Mouse (Mus musculus) gastrocnemius, postnatal 36 days (tissue): Measurements from ENCODE around the gene Ube2c. TPM values are rescaled to one million over a fixed set of nuclear protein-coding genes. Genes with fewer than 3 reads are reported as not detected.

ENCODE experiments used
- DNase-seq, 2 experiments: peaks; one replicate each; pipeline ENCODE4 v3.0.0; 2022
- intact Hi-C: fragments of 180-260 bp; cut with DNase I; formaldehyde crosslinking; loops from one replicate; pipeline ENCODE4 v1.15.1; 2025
- long read RNA-seq, 2 experiments: library from polyadenylated mRNA; stranded (forward); transcript quantifications; one replicate each; pipeline ENCODE4 v2.0.0; 2021
- total RNA-seq, 2 experiments: library from RNA; stranded (reverse); gene quantifications; 2 replicates each; pipeline ENCODE4 v1.2.3; 2021

The Ube2c gene
- 1 to 10 TPM; 1.0 to 1.4 TPM for total RNA-seq
- long read RNA-seq, experiment 1, partial matches to known transcripts, result 0 of 1 reads
- long read RNA-seq, experiment 1, other reads (novel, unspliced or antisense), result 0 of 1 reads
- long read RNA-seq, experiment 2, result 0 reads

- peak; percentile 96 to 97 for DNase-seq
- intact Hi-C loops, result no loop called here
Measured at GRCm38 (mm10) chr2:164769258-164770037, at the start of gene Ube2c. Gene Ube2c (plus strand): TSS chr2:164769898.

GRCm38 (mm10) chr2:164723276-164723675, 46.4 kb upstream of the Ube2c start:
- DNase-seq, result no peak
- intact Hi-C loops, result no loop called here

- intact Hi-C loops, result loop anchor here (2.0 to 5.0 kb wide), 2 partner anchors 47 to 139 kb away; partner anchors contain the start of gene Wfdc6a
- DNase-seq, result peak; percentile 29 to 40
Measured at GRCm38 (mm10) chr2:164725895-164726619, 43.6 kb upstream of the Ube2c start.

GRCm38 (mm10) chr2:164731719-164732118, 38.0 kb upstream of the Ube2c start:
- no peak for DNase-seq
- intact Hi-C loops, result no loop called here

GRCm38 (mm10) chr2:164733259-164733658, 36.4 kb upstream of the Ube2c start:
- no peak for DNase-seq
- intact Hi-C loops, result no loop called here

- no peak for DNase-seq
- intact Hi-C loops, result no loop called here
Measured at GRCm38 (mm10) chr2:164734839-164735238, 34.9 kb upstream of the Ube2c start.

GRCm38 (mm10) chr2:164735446-164735845, 34.3 kb upstream of the Ube2c start:
- intact Hi-C loops, result no loop called here
- DNase-seq, result no peak

- intact Hi-C loops, result no loop called here
- no peak for DNase-seq
Measured at GRCm38 (mm10) chr2:164737377-164738090, 32.2 kb upstream of the Ube2c start.

- intact Hi-C loops, result no loop called here
- DNase-seq, result no peak
Measured at GRCm38 (mm10) chr2:164739876-164740275, 29.8 kb upstream of the Ube2c start.

- no peak for DNase-seq
- intact Hi-C loops, result no loop called here
Measured at GRCm38 (mm10) chr2:164744987-164745386, 24.7 kb upstream of the Ube2c start.

- intact Hi-C loops, result no loop called here
- peak; percentile 90 to 92 for DNase-seq
Measured at GRCm38 (mm10) chr2:164745843-164746479, 23.7 kb upstream of the Ube2c start, which contains the start of the genes Wfdc3 and Dnttip1. Gene Wfdc3 (minus strand): TSS chr2:164745931. Gene Dnttip1 (plus strand): TSS chr2:164745983.

- intact Hi-C loops, result no loop called here
- no peak for DNase-seq
Measured at GRCm38 (mm10) chr2:164746693-164747092, 23.0 kb upstream of the Ube2c start.

GRCm38 (mm10) chr2:164748191-164748590, 21.5 kb upstream of the Ube2c start:
- no peak for DNase-seq
- intact Hi-C loops, result no loop called here

- intact Hi-C loops, result no loop called here
Measured at GRCm38 (mm10) chr2:164748991-164749390, 20.7 kb upstream of the Ube2c start.

GRCm38 (mm10) chr2:164752454-164752853, 17.2 kb upstream of the Ube2c start:
- no peak for DNase-seq
- intact Hi-C loops, result no loop called here

More at GRCm38 (mm10) chr2:164748991-164749390, 20.7 kb upstream of the Ube2c start:
- DNase-seq, result no peak

- intact Hi-C loops, result no loop called here
- no peak for DNase-seq
Measured at GRCm38 (mm10) chr2:164754105-164754504, 15.6 kb upstream of the Ube2c start.

- no peak for DNase-seq
- intact Hi-C loops, result no loop called here
Measured at GRCm38 (mm10) chr2:164754800-164755199, 14.9 kb upstream of the Ube2c start.

- no peak for DNase-seq
- intact Hi-C loops, result no loop called here
Measured at GRCm38 (mm10) chr2:164757841-164758240, 11.9 kb upstream of the Ube2c start.

- intact Hi-C loops, result no loop called here
- no peak for DNase-seq
Measured at GRCm38 (mm10) chr2:164758692-164759091, 11.0 kb upstream of the Ube2c start.
